Mouse (Mus musculus) left cerebral cortex, postnatal 36 days (tissue): Measurements from ENCODE around the gene Slc34a1. TPM values are rescaled to one million over a fixed set of nuclear protein-coding genes. Genes with fewer than 3 reads are reported as not detected.

Experiments
- DNase-seq, 2 experiments: peaks; one replicate each; pipeline ENCODE4 v3.0.0; 2021 to 2022; ENCODE audit warnings: low spot score in 2 of 2, mixed read lengths in 1 of 2
- intact Hi-C: fragments of 180-260 bp; cut with DNase I; formaldehyde crosslinking; loops from one replicate; pipeline ENCODE4 v1.15.1; 2025
- total RNA-seq, 2 experiments: library from RNA; stranded (reverse); gene quantifications; 2 replicates each; pipeline ENCODE4 v1.2.3; 2021

Slc34a1 gene
- under 1 TPM; 0.48 to 0.54 TPM for total RNA-seq

DNA sequence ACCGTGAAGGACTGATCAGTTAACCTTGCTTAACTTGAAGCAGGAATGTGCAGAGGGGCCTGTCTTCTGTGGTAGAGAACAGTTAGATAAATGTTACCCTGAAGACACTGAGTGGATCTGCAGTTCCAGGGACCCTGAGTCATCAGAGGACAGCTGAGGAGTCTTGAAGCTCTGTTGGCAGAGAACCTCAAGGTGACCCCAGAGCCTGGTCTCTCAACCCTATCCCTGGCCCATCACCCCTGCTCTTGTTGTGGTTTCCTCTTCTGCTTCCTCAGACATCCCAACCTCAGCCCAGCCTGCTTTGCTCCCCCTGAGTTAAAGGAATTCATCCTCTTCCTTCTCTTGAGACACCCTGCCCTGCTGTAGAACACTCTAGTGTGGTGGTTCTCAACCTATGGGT is at the start of gene Slc34a1:
Slc34a1 (plus strand) TSS at position 100 of the 400 bp plus-strand sequence.
- intact Hi-C loops: no loop called here
- no peak for DNase-seq

- no peak for DNase-seq
- intact Hi-C loops: no loop called here
Observed at GRCm38 (mm10) chr13:55361145-55361544, 36.8 kb upstream of the Slc34a1 start.

- intact Hi-C loops: no loop called here
- DNase-seq: no peak
Observed at GRCm38 (mm10) chr13:55361974-55362452, 36.0 kb upstream of the Slc34a1 start.

GRCm38 (mm10) chr13:55362453-55363060 is 35.4 kb upstream of the Slc34a1 start, which contains the start of gene Lman2:
Gene Lman2, minus strand, starts transcription at chr13:55362783.
- intact Hi-C loops: no loop called here
- DNase-seq: peak; percentile 97 to 98

- DNase-seq: no peak
- intact Hi-C loops: no loop called here
Observed at GRCm38 (mm10) chr13:55368401-55368800, 29.6 kb upstream of the Slc34a1 start.

DNA sequence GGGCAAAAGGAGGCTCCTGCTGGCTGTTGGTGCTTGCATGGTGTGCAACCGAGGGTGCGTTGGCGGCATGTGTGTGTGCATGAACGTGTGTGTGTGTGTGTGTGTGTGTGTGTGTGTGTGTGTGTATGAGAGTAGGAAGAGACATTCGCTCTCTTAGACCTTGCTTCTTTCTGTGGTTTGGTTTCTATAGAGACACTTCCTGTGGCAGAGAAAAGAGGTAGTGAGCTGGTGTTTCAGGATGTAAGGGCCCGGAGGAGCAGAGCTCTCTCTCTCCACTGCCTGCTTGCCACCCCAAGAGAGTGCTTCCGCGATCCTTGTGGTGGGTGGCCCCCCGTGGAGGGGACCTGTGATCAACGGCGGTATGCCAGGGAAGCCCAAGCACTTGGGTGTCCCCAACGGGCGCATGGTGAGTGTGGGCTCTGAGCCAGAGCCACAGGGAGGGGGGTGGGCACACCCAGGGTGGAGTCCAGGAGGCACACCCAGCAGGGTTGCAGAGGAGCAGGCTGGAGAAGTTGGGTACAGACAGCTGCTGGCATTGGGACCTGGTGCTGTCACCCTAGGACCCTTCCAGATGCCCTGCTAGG is 28.4 kb upstream of the Slc34a1 start, which contains the start of gene Rgs14:
Rgs14 (plus strand) TSS at position 202 of the 584 bp plus-strand sequence.
- intact Hi-C loops: no loop called here
- DNase-seq: peak; percentile 48 to 49

DNA sequence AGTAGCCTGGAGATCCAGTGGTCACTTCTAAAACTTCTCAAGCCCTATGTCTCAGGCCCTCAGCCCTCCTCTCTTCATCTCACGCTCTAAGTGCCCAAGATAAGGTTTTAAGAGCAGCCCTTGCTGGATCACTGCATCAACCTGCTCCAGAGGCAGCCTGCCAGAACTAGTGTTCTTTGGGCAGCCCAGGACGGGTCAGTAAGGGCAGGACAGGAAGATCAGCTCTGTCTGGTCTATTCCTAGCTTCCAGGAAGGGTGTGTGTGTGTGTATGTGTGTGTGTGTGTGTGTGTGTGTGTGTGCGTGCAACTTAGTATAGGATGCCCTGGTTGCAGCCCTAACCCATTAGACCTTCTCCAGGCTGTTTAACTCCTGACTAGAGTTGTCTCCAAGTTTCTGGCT is 27.8 kb upstream of the Slc34a1 start:
- no peak for DNase-seq
- intact Hi-C loops: no loop called here

DNA sequence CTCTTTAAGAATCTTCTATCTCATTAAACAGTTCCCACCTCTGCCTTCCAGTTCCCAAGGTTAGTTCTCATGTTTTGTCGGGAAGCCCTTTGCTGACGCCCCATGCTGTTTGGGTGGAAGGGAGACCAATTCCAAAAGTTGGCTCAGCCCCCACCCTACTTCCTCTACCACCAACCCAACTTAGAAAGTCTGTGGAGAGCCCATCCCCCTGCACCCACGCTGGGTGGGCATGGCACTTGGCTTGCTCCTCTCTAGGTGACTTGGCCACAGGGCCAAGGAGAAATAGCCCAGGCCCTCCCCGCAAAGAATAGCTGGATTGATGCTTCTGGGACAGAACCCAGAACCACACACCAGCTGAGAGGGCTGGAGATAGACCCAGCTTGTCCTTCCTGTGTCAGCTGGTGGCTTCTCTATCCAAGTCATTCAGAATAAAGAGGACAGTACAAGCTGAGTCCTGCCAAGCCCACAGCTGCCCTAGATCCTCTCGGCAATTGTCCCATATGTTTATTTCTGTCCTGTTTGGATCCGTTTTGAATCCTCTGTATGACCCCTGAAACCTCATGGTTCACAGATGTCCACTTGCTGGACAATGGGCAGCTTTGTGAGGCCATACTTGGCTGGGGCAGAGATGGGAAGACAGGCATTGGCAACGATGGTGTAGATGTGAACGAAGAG is 26.8 kb upstream of the Slc34a1 start:
- no peak for DNase-seq
- intact Hi-C loops: no loop called here

- DNase-seq: no peak
- intact Hi-C loops: no loop called here
Observed at GRCm38 (mm10) chr13:55371740-55372139, 26.2 kb upstream of the Slc34a1 start.

DNA sequence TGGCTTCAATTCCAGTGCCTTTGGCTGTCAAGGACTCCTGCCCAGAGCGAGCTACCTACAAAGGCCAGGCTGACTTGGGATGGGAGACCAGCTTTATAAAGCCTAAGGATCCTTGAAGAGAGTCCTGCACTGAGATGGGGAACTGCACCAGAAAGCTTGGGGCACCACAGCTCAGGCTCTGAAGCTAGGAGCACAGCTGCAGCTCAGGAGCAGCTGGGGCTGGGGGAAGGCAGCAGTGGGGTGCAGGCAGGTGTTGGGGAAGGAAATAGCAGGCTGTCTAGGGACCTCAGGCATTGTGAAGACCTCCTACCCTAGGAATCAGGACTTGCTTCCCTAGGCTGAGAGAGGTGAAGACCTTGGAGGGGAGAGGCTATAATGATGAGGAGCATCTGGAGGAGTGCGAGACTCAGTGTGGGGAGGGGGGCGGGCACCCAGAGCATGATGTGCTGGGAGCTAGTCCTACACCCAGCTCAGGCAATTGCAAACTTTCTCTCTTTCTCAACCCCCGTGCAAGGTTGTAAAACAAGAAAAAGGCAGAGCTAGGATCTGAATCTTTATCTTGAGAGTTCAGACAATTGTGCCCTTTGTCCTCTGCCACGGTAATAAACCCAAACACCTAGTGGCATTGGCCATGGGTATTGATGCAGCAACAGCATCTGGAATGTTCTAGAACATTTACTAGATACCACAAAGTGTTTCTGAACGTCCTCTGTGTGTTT is 23.6 kb upstream of the Slc34a1 start:
- intact Hi-C loops: no loop called here
- DNase-seq: no peak

GRCm38 (mm10) chr13:55375877-55376276 is 22.1 kb upstream of the Slc34a1 start:
- intact Hi-C loops: no loop called here
- DNase-seq: no peak

GRCm38 (mm10) chr13:55378907-55379580 is 18.9 kb upstream of the Slc34a1 start:
- intact Hi-C loops: no loop called here

GRCm38 (mm10) chr13:55381790-55382189 is 16.2 kb upstream of the Slc34a1 start:
- DNase-seq: peak; percentile 84 to 87
- intact Hi-C loops: no loop called here

More at GRCm38 (mm10) chr13:55378907-55379580, 18.9 kb upstream of the Slc34a1 start:
- no peak for DNase-seq

GRCm38 (mm10) chr13:55390644-55391043 is 7.3 kb upstream of the Slc34a1 start:
- no peak for DNase-seq
- intact Hi-C loops: no loop called here

DNA sequence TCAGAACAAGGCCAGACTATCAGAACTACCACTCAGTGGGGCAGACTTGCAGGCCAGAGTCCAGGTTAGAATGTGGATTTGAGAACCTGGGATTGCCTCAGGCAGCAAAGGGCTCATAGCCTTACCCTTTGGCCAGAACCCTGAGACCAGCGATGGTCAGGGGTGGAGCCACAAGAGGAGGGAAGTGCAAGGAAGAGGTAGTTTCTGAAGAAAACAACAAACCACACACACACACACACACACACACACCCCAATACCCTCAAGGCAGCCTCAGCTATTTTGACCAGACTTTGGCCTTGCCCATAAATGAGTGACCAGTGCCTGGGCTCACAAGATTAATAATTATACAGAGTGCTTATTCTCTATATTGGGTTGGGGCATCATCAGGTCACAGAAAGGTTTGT is 6.4 kb upstream of the Slc34a1 start:
- intact Hi-C loops: no loop called here
- no peak for DNase-seq

GRCm38 (mm10) chr13:55392933-55393332 is 5.1 kb upstream of the Slc34a1 start:
- intact Hi-C loops: no loop called here
- DNase-seq: no peak

DNA sequence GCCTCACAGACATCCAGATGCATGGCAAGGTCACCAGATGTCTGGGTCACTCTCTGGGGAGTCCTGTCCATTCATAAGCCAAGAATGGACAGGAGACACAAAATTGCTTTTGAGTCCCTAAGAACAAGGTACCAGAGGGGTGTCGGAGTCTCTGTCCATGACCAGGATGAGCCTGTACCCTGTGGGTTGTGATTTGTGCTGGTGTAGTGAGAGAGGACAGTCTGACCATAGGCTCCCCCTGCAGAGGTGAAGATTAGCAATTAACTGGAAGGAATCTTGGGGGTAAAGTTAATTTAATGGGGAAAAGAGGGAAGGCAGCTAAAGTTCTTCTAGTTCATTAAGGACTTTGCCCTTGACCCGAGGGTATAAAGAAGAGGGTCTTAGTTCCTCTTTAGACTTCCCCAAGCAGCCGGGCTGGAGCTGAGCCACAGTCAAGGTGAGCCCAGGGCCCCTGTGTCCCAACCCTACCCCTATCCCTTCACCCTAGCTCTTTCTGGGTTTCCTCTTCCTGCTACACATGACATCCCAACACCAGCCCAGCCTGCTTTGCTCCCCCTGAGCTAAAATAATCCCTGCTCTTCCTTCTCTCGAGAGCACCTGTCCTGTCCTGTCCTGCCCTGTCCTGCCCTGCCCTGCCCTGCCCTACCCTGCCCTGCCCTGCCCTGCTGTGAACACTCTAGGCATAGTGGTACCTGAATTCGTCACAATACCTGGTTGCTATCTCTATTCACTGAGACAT is 1.5 kb downstream of the Slc34a1 start:
- intact Hi-C loops: no loop called here
- no peak for DNase-seq

DNA sequence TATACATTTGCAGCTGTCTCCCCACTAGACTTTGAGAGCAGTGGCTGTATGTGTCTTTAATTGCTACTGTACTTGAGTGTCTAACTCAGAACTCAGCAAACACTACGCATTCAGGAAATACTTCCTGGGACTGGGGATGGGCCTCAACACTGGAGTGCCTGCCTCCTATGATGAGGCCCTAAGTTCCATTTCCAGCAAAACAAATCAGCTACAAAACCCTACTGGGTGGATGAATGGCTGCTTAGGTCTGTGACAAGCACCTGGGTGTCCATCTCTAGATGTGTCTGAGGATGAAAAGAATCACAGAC is 2.0 kb downstream of the Slc34a1 start:
- no peak for DNase-seq
- intact Hi-C loops: no loop called here

GRCm38 (mm10) chr13:55403266-55403665 is 5.3 kb downstream of the Slc34a1 start:
- intact Hi-C loops: no loop called here
- DNase-seq: no peak
